Mouse (Mus musculus) stomach, embryonic 14.5 days (tissue): ENCODE measurements around the gene Plekha7. TPM values are rescaled to one million over a fixed set of nuclear protein-coding genes. Genes with fewer than 3 reads are reported as not detected.

Source experiments
- ATAC-seq: fragments of 200-750 bp; cut with Nextera tagmentation; 2 replicates; pipeline ENCODE4 v1.8.0; 2017; ENCODE audit warnings: low read depth, moderate TSS enrichment; ENCODE audit not compliant: insufficient number of reproducible peaks, insufficient read depth, low FRiP score
- H3K27ac ChIP-seq: fragments of 300-500 bp; sonication (generic); 2 replicates; pipeline ENCODE4 v1.5.1; 2014; ENCODE audit warnings: mild to moderate bottlenecking, low read length, moderate library complexity, mixed read lengths
- H3K27me3 ChIP-seq: fragments of 300-500 bp; sonication (generic); 2 replicates; pipeline ENCODE4 v1.6.1; 2014; ENCODE audit warnings: low read length, control low read depth, mixed read lengths; ENCODE audit not compliant: control insufficient read depth, insufficient read depth
- H3K36me3 ChIP-seq: fragments of 300-500 bp; sonication (generic); 2 replicates; pipeline ENCODE4 v1.6.1; 2014; ENCODE audit warnings: mild to moderate bottlenecking, control low read depth, low read length, moderate library complexity, mixed read lengths; ENCODE audit not compliant: control insufficient read depth, insufficient read depth
- H3K4me1 ChIP-seq: fragments of 300-500 bp; sonication (generic); 2 replicates; pipeline ENCODE4 v1.6.1; 2014; ENCODE audit warnings: low read length, control low read depth, mixed read lengths; ENCODE audit not compliant: control insufficient read depth, insufficient read depth
- H3K4me2 ChIP-seq: fragments of 300-500 bp; sonication (generic); replicated peaks from 2 replicates; pipeline ENCODE4 v1.6.1; 2014; ENCODE audit warnings: low read depth, low read length, control low read depth
- H3K4me3 ChIP-seq: fragments of 300-500 bp; sonication (generic); 2 replicates; pipeline ENCODE4 v1.5.1; 2014; ENCODE audit warnings: low read depth, low read length, control low read depth
- H3K9ac ChIP-seq: fragments of 300-500 bp; sonication (generic); replicated peaks from 2 replicates; pipeline ENCODE4 v1.6.1; 2014; ENCODE audit warnings: low read depth, mild to moderate bottlenecking, control low read depth, low read length, moderate library complexity, mixed read lengths
- H3K9me3 ChIP-seq: fragments of 300-500 bp; sonication (generic); 2 replicates; pipeline ENCODE4 v1.6.1; 2016; ENCODE audit warnings: low read depth, low read length, control low read depth; ENCODE audit not compliant: control insufficient read depth
- WGBS: fragments of 180-500 bp; shearing (Covaris S2); extraction: QIAGEN DNeasy Blood & Tissue Kit; methylation state at CpG from one replicate; pipeline ENCODE4 v1.1.7; 2014; 5-methylcytosine and 5-hydroxymethylcytosine counted together
- polyA plus RNA-seq: library from polyadenylated mRNA; unstranded; fragments of >200 nt; fragmentation: Nextera tagmentation; extraction: Ambion mirVana; gene quantifications from 2 replicates; pipeline ENCODE4 v1.2.1, GENCODE M21; 2014

Plekha7 gene
- polyA plus RNA-seq, 1 experiment from 2014 or later, result 12.4 TPM

DNA sequence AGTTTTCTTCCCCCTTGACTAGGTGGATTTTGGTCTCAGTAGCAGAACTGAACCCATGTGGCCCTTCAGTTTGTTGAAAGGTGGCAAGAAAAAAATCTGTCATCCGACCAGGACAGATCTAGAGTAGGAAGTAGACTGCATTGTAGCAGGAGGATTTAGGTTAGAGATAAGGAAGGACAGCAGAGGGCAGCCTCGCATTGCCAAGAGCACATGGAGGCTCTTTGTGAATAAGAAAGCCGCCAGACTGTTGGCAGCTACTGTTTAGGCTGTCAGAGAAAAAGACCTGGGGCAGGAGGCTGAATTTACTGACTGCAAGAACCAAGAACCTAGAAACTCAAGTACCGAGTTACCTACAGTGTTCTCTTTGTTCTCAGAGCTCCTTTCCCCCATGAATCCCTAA is 176.8 kb downstream of the Plekha7 start:
- no peak overlapping the region for H3K27ac ChIP-seq
- H3K27me3 ChIP-seq, result no peaks in the 10 kb centered on the region
- H3K9me3 ChIP-seq, result no peaks in the 10 kb centered on the region
- ATAC-seq, result no peak
- no peaks in the 10 kb centered on the region for H3K36me3 ChIP-seq
- H3K4me1 ChIP-seq, result no peaks in the 10 kb centered on the region
- no peak overlapping the region for H3K4me2 ChIP-seq
- 21% methylated on average over 4 of the region's 4 CpGs for WGBS
- no peak overlapping the region for H3K4me3 ChIP-seq
- no peak overlapping the region for H3K9ac ChIP-seq

DNA sequence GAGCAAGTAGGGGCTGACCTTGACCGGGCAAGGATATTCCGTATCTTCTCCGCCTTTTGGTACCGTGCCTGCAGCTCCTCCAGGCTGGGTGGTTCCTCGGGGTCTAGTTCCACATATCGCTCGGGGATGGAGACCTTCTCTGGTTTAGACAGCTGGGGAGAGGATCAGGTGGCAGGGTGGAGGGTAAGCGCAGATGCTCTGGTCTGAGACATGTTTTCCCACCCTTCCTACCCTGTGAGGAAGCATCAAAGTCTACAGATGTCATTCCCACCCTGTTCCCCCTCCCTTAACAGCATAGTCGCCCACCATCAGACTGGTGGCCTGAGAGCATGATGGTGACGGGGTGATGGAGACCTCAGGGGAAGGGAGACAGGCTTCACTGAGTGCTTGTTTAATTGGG is 178.8 kb downstream of the Plekha7 start:
- Histone ChIP-seq H3K9ac (no peak overlapping the region), H3K27me3 (no peaks in the 10 kb centered on the region), H3K4me2 (no peak overlapping the region), H3K36me3 (no peaks in the 10 kb centered on the region), H3K4me1 (no peaks in the 10 kb centered on the region), H3K27ac (no peak overlapping the region), H3K4me3 (no peak overlapping the region), H3K9me3 (no peaks in the 10 kb centered on the region)
- ATAC-seq, result no peak
- WGBS, result 87% methylated on average over 10 of the region's 10 CpGs

DNA sequence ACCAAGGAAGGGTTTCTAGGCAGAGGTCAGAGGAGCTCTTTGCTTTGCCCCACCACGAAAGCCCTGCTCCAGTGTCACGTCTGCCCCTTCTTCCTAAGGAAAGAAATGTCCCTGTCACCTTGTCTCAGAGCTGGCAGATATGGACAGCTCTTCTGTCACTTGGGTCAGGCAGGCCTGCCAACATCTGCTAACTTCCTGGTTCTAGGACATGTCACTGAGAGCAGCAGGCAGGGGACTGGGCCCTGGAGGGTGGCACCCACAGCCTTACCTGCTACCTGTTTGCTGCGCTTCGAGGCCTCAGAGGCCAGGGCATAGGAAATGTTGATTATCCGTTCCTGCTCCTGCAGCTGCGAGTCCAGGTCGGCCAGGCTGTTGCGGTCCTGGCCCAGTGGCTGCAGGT is 179.9 kb downstream of the Plekha7 start:
- Histone ChIP-seq H3K27me3 (no peaks in the 10 kb centered on the region), H3K36me3 (no peaks in the 10 kb centered on the region), H3K4me1 (no peaks in the 10 kb centered on the region), H3K4me3 (no peak overlapping the region), H3K9me3 (no peaks in the 10 kb centered on the region), H3K4me2 (no peak overlapping the region), H3K9ac (no peak overlapping the region), H3K27ac (no peak overlapping the region)
- WGBS, result 84% methylated on average over 8 of the region's 8 CpGs
- no peak for ATAC-seq

DNA sequence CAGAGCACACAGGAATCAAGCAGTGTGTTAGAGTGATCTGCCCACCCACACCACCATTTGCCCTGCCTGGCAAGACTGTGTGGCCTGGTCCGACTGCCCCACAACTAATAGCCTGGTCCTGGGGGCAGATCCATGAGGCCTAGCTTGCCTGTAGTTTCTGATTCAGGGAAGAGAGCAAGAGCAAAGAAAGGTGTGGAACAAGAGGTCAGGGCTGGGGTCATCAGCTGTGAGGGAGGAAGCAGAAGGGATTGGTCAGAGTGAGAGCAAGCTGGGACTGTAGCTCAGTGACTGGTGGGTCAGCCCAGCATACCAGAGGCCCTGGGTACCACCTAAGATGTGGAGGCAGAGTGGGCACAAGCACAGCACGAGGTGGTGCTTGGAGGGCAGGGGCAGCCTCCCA is 181.1 kb downstream of the Plekha7 start:
- Histone ChIP-seq H3K4me3 (no peak overlapping the region), H3K36me3 (no peaks in the 10 kb centered on the region), H3K27ac (no peak overlapping the region), H3K9me3 (no peaks in the 10 kb centered on the region), H3K4me2 (no peak overlapping the region), H3K4me1 (no peaks in the 10 kb centered on the region), H3K9ac (no peak overlapping the region), H3K27me3 (no peaks in the 10 kb centered on the region)
- 66% methylated on average over 2 of the region's 2 CpGs for WGBS
- ATAC-seq, result peak; percentile 48; the same call in 1 of the 2 replicates

DNA sequence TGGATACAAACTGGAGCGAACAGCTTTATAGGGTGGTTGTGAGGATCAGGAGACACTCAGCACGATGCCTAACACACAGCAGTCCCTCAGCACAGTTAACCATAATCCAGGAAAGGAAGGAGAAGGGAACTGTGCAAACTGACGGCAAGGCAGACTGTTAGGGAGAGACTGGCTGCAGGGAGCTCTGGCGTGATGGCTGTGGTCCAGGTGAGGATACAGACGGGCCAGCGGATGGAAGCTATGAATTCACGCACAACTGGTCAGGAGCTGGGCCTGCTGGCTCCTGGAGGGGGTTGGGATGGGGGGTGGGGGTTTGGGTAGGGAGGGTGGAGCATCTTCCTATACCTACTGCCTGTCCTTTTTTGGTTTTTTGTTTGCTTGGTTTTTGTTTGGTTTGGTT is 182.5 kb downstream of the Plekha7 start:
- H3K4me2 ChIP-seq, result no peak overlapping the region
- no peak for ATAC-seq
- H3K9ac ChIP-seq, result no peak overlapping the region
- H3K4me3 ChIP-seq, result no peak overlapping the region
- no peaks in the 10 kb centered on the region for H3K27me3 ChIP-seq
- H3K4me1 ChIP-seq, result no peaks in the 10 kb centered on the region
- H3K27ac ChIP-seq, result no peak overlapping the region
- H3K36me3 ChIP-seq, result no peaks in the 10 kb centered on the region
- WGBS, result 78% methylated on average over 7 of the region's 7 CpGs
- H3K9me3 ChIP-seq, result no peaks in the 10 kb centered on the region

DNA sequence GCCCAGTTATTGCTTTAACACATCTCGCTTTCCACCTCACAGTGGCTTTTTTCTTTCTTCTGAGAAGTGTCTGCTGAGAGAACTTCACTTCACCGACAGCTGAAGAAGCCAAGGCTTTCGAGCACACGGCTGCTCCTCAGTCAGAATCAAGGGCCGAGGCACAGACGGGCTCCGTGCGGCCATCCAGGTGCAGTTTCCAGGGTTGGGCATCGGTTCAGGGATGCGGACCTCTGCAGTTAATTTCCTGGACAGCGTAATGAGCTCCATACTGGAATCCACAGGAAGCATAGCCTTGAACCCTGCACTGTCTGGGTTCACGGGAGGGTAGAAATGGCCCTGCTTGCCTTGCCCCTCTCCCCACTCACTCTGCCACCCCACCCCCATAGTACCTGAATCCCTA is 184.1 kb downstream of the Plekha7 start:
- Histone ChIP-seq H3K4me2 (no peak overlapping the region), H3K27ac (no peak overlapping the region), H3K9ac (no peak overlapping the region), H3K27me3 (no peaks in the 10 kb centered on the region), H3K36me3 (no peaks in the 10 kb centered on the region), H3K4me1 (no peaks in the 10 kb centered on the region), H3K4me3 (no peak overlapping the region), H3K9me3 (no peaks in the 10 kb centered on the region)
- ATAC-seq, result no peak
- WGBS, result 88% methylated on average over 12 of the region's 12 CpGs

DNA sequence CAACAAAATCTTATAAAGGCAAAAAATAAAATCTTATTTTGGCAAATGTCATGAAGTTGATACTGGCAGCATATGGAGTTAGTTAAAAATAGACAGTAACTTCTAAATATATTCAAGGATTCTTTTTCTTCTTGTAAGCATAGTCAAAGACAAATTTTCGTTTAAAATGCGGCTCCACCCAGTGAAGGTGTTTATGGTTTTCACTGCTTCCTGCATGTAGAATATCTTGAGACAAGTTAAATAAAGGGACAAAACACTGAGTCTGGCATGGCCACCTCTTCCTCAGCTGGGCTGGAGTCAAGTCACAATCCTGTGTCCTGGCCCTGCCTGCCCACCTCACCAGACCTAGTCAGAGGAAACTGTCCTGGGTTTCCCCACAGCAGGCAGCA is 184.6 kb downstream of the Plekha7 start:
- H3K4me1 ChIP-seq, result no peaks in the 10 kb centered on the region
- H3K4me2 ChIP-seq, result no peak overlapping the region
- 82% methylated on average over 2 of the region's 2 CpGs for WGBS
- no peaks in the 10 kb centered on the region for H3K9me3 ChIP-seq
- no peaks in the 10 kb centered on the region for H3K27me3 ChIP-seq
- H3K4me3 ChIP-seq, result no peak overlapping the region
- no peak for ATAC-seq
- H3K27ac ChIP-seq, result no peak overlapping the region
- no peaks in the 10 kb centered on the region for H3K36me3 ChIP-seq
- no peak overlapping the region for H3K9ac ChIP-seq

DNA sequence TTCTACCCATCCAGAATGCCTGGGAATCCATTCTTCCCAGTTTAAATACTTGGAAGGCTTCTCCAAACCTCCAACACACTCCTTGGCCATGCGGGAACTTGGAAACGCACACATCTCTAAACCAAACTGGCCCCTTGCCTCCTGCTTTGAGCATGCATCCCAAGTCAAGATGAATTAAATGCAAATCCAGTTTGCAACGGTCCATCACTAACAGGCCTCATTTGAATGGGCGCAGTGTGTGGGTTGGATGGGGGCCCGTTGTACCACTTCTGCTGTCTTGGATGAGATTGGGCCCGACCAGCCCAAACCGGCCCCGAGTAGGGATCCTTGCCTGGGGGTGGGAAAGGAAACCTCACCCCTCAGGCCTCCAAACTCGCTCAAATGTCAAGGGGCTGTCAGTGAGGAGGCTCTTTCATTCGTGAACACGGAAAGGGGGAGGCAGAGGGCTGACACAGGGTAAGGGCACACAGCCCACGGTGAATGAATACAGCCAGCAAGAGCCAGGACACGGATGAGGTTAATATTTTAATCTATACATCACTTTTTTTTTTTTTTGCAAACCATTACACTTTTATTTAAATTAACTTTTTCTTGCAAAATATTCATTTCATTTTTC is 185.1 kb downstream of the Plekha7 start:
- no peak for ATAC-seq
- WGBS, result 70% methylated on average over 13 of the region's 13 CpGs

DNA sequence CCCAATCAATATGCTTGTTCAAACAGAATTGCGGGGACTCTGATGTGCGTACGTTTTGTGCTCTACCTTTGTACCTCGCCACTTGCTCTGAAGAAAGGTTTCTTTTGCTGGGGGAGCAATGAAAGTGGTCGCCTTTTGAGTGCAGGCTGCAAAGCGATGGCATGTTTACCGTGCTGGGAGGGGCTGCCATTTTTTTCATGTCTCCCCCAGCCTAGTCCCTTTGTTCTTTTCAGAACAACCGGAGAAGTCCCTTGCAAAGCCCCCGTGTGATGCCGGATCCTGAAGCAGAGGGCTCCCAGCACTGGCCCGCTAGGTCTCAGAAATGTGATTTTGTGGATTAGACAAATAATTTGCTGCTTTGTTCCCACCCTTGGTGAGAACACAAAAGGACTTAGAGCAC is 187.0 kb downstream of the Plekha7 start:
- H3K27me3 ChIP-seq, result no peaks in the 10 kb centered on the region
- no peaks in the 10 kb centered on the region for H3K4me1 ChIP-seq
- H3K4me2 ChIP-seq, result no peak overlapping the region
- no peak overlapping the region for H3K4me3 ChIP-seq
- no peak overlapping the region for H3K9ac ChIP-seq
- H3K9me3 ChIP-seq, result no peaks in the 10 kb centered on the region
- no peaks in the 10 kb centered on the region for H3K36me3 ChIP-seq
- no peak for ATAC-seq
- WGBS, result 64% methylated on average over 11 of the region's 11 CpGs
- peak overlapping the region; percentile 55; the same call in 1 of the 2 replicates for H3K27ac ChIP-seq

More for the DNA sequence above, 185.1 kb downstream of the Plekha7 start:
- Histone ChIP-seq H3K4me2 (no peak overlapping the region), H3K27ac (no peak overlapping the region), H3K9me3 (no peaks in the 10 kb centered on the region), H3K27me3 (no peaks in the 10 kb centered on the region), H3K4me1 (no peaks in the 10 kb centered on the region), H3K9ac (no peak overlapping the region), H3K36me3 (no peaks in the 10 kb centered on the region), H3K4me3 (no peak overlapping the region)
